Mouse (Mus musculus): Measurements from ENCODE around the gene Gm20388. TPM values are rescaled to one million over a fixed set of nuclear protein-coding genes. Genes with fewer than 3 reads are reported as not detected.

Gm20388 gene
- total RNA-seq, 2 experiments from 2014 or later = 10.3 to 10.6 TPM

DNA sequence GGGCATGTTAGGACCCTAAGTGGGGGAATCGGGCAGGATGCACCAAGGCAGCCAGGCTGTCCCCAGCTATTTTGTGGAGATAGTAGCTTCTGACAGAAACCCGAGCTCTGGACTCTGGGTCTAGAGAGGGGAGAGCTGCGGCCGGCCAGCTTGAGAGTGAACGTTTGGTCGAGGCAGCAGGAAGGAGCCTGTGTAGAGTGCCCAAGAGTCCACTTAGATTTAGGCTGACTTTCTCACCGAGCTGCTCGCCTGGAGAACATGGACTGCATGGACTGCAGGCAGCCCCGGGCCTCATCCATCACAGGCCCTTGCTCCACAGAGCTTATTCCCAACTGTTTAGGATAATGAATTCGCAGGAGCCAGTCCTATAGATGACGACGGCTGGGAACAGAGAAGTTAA is 639.8 kb downstream of the Gm20388 start:
- no peak for DNase-seq (ENCODE audit: low spot score in 2 of 2)
- intact Hi-C loops (cut with DNase I) = no loop called here

DNA sequence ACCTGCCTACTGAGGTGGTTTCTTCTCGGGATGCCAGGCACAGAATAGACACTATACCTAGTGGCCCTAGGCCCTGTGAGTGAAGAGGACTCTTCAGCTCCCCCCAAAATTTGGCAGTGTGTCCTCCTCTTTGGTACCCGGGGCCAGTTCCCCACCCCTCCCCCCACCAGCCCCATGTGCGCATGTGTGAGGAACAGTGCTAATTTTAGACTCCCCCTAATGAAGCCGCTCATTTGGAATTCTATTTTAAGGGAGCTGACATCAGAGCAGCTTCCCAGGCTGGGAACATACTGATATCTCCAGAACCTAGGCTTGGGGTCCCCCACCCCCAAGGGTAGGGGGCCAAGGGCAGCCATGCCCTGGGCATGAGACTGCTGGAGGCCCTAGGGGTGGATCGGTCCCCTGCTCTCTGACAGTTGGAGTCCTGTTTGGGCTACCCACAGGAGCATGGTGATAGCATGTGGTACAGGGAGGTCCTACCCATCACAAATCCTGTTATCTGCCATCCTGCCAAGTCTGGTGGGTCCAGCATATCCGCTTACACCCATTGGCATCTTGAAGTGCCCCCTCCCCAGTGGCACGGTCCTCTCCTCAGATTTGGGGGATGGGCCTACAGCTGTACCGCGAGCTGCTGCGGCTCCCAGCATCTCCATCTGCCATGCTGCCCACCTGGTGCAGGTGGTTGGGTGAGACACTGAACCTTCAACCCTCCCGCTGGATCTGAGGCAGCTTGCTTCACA is 640.5 kb downstream of the Gm20388 start:
- intact Hi-C loops (cut with DNase I) = no loop called here
- DNase-seq (ENCODE audit: low spot score in 2 of 2) = no peak

DNA sequence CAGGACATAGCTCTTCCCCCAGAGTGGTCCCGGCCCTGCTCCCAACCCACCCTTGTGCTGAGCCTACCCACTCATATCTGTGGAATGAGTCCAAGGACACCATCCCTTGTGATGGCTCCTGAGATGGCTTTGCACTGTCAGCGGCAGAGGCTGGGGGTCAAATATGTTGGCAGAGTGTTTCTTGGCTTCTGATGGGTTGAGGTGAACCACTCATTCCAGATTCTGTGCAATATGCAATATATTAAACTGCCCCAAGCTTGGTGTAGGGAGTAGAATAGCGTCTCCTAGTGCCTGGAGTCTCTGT is 641.0 kb downstream of the Gm20388 start:
- peak in 1 of 2 experiments; percentile 11 for DNase-seq (ENCODE audit: low spot score in 2 of 2)
- intact Hi-C loops (cut with DNase I) = no loop called here

DNA sequence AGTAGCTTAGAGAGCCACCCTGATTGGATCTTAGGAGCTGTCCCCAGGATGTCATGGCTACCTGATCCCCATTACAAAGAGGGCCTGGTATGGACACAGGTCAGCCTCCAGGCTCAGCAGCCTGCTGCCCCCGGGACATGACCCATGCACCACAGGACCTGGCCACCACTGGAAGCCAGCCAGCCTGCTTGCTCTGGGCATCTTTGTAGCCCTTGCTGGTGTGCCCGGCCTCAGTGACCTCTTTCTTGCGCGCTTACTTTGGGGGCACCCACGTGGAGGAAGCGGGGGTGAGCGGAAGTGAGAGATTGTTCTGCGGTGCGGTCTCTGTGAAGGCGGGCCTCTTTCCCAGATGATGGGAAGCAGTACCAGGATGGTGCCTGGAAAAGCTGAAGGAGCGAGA is 641.9 kb downstream of the Gm20388 start:
- intact Hi-C loops (cut with DNase I) = no loop called here
- peak in 1 of 2 experiments; percentile 17 for DNase-seq (ENCODE audit: low spot score in 2 of 2)

DNA sequence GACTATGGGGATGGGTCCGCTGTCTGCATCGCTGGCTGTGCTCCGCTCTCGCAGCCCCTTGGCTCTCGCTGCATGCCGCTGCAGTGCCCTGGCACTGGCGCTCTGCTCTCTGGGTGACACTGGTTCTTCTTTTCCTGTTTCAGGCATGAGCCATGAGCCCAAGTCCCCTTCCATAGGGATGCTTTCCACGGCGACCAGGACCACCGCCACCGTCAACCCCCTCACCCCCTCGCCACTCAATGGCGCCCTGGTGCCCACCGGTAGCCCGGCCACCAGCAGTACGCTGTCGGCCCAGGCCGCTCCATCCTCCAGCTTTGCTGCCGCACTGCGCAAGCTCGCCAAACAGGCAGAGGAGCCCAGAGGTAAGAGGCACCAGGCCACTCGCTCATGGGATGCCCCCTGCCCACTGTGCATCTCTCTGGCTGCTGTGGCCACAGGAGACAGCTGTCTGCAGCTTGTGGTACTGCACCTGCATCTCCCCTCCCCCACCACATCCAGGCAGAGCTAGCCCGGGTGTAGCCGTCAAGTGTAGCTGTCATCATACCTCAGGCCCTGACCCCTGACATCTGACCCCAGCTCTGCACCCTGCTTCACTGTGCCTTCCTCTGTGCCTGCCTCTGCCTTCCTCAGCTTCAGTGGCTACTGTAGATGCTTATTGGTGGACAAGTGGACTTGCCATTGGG is 642.9 kb downstream of the Gm20388 start:
- DNase-seq (ENCODE audit: low spot score in 2 of 2) = no peak
- intact Hi-C loops (cut with DNase I) = no loop called here

DNA sequence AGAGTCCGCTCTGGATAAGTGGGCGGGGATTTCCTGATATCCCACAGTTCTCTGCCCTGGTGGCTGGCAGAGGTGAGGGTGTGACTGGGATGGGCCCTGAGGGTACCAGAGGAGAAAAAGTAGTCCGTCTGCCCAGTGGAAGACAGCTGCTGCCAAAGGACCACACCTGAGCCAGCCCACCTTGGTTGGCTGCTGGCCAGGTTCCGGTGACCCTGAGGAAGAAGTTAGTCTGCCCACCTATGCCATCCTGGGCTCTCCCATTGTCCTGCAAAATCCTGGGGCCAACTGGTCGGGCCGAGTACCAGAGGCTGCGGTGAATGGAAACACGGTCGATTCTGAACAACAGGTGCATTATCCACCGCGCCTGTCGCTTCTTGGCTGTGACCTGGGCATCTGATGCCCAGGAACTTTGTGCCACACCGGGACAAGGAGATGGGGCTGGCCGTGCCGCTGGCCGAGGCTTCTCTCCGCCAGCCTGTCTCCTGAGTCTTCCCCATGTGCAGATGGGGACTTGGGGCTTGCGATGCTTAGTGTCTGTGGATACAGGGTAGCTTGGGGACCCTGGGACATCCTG is 643.9 kb downstream of the Gm20388 start:
- intact Hi-C loops (cut with DNase I) = no loop called here
- DNase-seq (ENCODE audit: low spot score in 2 of 2) = no peak

DNA sequence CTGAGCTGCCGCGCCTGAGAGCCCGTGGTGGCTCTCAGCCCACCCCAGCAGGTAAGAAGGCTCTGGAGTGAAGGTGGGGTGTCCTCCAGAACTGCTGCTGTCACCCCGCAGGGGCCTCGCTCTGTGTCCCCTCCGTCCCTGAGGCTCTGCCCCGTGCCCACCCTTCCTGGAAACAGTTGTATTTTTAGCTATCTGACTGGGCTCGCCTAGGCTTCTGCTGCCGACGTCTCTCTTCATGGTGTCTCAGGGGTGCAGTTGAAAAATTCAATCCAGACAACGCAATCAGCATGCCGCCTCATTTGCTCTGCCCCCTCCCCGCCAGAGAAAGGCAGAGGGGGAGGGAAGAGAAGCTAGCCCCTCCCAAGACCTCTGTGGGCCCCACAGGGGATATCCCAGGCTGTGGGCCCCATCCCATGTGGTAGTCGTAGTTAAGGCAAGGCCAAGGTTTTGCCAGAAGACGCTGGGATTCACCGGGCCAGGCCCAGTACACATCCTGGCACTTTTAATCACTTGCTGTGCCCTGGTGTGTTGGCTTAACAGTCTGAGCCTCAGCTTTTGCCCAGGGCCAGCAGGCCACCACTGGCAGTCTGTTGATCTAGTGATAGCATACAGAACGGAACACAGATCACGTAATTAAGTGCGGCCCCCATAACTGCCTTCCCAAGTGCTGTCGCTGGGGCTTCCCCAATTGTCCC is 645.7 kb downstream of the Gm20388 start:
- intact Hi-C loops (cut with DNase I) = no loop called here
- DNase-seq (ENCODE audit: low spot score in 2 of 2) = no peak

DNA sequence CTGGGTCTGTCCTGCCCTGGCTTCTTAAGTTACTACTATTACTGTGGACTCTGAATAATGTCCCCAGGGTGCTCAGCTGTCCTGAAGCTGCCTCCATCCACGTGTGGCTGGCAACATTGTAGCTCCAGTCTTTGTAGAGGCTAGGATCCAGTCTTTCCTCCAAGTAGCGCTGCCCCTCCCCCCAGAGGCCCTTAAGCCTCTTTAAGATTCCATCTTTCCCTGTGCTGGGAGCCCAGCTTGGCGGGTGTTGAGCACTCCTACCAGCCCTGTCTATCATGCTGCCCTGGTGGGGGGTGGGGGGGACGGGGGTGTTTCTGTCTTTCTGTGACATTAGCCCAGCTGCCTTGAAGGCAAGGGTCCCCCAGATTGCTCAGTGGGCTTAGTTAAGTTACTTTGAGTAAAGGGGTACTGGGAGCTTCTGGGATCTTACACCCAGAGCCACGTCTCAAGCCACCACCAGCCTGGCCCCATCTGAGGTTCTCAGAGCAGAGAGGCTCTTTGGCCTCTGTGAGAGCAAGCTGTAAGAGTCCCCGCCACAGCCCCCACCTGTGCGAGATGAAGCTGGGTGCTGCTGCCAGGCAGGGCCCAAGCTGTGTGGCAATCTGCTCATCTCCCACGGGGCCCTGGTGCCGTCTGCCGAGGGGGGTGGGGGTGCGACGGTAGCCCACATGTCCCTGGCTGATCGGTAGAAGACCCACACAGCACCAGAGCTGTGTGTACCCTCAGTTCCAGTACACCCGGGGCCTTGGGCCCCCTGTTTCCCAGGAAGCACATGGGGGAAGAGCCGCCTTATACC is 646.7 kb downstream of the Gm20388 start:
- intact Hi-C loops (cut with DNase I) = no loop called here
- peak; percentile 83 to 84 for DNase-seq (ENCODE audit: low spot score in 2 of 2)

DNA sequence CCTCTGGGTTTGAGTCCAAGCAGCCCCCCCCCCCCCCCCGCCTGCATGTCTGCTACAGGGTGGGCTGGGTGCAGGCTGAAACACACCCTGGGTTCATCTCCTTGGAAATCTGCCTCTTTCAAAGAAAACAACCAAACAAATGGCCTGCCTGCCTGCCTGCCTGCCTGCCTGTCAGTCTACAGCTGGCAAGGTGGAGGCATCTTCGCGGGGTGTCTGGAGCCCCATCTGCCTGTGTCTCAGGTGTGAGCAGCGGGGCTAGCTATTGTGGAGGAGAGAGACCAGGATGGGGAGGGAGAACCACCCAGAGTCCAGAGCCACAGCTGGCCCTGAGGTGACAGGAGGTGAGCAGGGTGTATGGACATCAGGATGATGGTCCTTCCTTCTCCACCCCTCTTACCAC is 647.5 kb downstream of the Gm20388 start:
- intact Hi-C loops (cut with DNase I) = no loop called here
- DNase-seq (ENCODE audit: low spot score in 2 of 2) = no peak

DNA sequence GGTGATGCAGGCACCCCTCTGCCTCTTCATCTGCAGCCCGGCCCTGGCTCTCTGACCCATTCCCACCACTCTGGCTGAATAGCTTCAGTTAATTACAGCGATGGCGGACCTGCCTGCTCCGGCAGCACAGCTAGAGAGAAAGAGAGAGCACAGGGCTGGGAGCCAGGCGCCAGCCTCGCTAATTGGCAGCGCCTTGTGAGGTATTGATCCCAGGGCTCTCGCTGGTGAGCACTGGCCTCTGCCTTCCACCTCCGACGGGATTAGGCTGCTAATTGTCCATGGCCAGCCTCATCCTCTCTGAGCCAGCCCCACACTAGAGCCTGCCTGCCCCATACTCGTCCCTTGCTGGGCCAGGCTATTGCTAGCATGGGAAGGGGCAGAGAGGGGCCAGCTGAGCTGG is 649.0 kb downstream of the Gm20388 start:
- intact Hi-C loops (cut with DNase I) = loop anchor here (5.0 kb wide), 1 partner anchor 38 kb away; no protein-coding TSS in a partner anchor
- DNase-seq (ENCODE audit: low spot score in 2 of 2) = no peak

DNA sequence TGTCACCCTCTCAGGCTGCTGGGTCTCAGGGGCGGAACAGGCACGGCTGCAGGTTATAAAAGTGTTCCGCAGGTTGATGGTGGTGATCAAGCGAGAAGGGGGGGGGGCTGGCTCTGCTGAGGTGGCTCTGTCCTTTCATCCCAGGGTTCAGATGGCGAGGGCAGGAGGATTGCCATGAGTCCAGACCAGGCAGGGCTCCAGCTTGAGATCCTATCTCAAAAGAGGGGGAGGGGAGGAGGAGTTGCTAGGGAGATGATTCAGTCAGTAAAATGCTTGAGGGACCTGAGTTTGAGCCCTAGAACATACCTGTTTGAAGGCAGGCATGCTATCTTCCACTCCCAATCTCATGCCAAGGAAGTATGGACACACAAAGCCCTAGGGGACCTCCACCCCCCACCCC is 649.9 kb downstream of the Gm20388 start:
- intact Hi-C loops (cut with DNase I) = loop anchor here (5.0 kb wide), 1 partner anchor 37 kb away; no protein-coding TSS in a partner anchor
- no peak for DNase-seq (ENCODE audit: low spot score in 2 of 2)

DNA sequence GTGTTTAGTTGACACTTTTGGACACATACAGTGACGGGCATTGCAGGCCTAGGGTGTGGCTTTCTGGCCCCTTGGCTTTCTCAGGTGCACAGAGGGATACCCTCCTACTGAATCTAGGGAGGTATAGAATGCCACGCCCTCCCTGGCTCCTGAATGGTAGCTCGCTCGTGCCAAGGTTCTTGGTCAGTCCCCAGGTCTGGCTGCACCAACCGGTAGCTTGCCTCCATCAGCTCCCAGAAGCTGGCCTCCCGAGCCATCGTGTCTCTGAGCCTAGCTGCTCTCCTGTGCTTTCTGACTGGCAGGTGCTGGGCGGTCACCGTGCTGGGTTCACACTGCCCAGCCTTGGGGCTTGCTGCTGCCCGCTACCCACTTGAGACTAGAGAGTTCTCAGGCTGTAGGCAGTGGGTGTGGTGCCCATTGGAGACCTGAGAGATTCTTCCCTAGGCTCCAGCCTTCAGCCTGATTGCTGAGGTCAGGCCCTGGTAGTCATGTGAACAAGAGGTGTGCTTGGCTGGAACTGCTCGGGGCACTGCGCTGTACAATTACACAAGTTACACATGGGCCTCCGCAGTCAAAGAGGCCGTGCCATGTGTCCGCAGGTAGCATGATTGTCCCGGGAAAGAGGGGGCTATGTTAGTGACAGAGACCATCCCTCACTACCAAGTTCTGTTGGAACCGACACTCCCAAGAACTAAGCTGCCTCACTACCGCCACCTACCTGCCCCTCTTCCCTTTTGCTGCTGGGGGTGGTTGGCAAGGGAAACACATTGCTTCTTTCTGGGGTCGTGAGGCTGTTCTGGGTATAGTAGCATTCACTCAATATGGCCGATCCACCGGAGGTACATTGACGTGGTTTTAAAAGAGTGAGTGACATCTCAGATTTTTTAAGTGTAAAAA is 651.1 kb downstream of the Gm20388 start:
- DNase-seq (ENCODE audit: low spot score in 2 of 2) = no peak

DNA sequence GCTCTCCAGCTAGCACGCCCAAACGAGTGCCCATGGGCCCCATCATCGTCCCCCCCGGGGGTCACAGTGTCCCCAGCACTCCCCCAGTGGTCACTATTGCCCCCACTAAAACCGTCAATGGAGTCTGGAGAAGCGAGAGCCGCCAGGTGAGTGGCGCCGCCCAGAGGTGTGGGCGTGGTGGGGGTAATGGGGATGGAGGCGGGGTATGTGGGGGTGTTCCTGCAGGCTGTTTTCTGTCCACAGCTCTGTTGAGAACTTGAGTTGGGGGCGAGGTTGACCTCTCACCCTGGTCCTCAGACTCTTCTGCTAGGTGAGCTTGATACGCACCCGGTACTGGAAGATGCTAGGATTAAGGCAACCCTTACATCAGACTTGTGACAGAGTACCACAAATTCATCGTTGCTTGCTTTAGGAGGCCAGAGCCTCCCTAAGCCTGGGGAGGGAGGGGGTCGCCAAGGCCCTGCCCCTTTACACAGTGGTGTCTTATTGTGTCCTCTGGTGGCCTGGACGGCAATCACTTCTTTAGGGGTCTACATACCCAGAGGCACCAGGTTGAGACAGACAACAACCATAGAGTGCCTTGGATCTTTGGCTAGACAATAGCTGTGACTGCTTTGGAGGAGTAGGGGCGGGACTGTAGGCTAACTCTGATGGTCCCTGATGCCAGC is 652.2 kb downstream of the Gm20388 start:
- no peak for DNase-seq (ENCODE audit: low spot score in 2 of 2)
- intact Hi-C loops (cut with DNase I) = loop anchor here (5.0 kb wide), 1 partner anchor 34 kb away; no protein-coding TSS in a partner anchor

More for the DNA sequence above, 651.1 kb downstream of the Gm20388 start:
- intact Hi-C loops (cut with DNase I) = loop anchor here (5.0 kb wide), 1 partner anchor 36 kb away; no protein-coding TSS in a partner anchor

DNA sequence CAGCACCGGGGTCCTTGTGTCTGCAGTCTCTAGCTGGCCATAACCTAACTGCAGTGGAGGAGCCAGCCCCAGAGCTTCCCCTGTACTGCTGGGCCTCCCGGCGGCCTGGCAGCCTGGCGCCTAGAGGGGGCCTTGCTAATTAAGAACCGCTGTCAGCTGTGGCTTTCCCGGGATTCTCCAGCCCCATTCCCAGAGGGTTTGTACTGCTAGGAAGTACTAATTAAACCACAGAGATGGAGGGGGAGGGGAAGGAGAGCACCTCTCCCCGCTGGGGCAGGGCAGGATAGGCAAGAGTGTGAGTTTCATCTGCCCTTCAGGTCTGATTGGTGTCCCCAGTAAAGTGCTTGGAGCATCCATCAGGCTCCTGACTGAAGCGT is 652.7 kb downstream of the Gm20388 start:
- intact Hi-C loops (cut with DNase I) = loop anchor here (5.0 kb wide), 1 partner anchor 34 kb away; no protein-coding TSS in a partner anchor
- DNase-seq (ENCODE audit: low spot score in 2 of 2) = no peak

DNA sequence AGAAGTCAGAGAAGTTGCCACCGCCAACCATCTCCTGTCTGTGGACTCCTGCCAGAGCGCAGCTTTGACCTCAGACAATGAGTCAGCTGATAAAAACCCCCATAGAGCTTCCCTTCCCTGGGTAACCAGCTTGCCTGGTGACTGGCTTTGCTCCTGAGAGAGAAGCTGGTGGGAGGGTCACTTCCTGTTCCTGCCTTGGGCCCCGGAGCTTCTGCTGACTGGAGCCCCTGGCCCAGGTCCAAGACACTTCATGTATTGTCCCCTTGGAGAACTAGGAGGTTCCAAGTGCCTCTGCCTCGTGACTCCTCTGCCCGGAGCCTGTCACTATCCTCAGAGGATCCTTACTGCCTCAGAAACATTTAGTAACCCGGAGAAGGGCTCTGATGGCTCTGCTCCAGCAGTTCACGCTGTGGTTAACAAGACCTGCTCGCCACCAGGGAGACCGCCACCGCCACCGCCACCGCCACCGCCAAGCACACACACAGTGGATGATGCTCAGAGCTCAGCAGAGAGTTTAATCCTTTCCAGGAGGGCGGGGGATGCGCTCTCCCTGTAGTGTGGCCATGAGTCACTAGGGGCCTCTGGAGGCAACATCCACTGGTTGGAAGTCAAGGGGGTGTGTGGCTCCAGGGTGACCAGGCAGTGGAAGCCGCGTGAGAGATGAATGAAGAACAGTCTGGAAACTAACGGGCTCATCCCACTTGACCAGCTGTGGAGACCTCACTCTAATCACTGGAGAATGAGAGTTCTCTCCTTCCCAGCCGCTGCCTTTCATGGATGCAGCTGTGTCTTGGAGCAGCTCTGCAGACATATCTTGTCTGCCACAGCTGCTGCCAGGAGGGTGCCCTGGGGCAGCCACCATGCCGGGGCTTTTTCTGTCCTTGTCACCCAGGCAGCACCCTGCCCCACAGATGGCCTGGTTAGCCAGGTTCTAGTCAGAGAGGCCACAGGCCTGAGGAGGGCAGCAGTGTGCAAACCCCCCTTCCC is 653.5 kb downstream of the Gm20388 start:
- intact Hi-C loops (cut with DNase I) = loop anchor here (5.0 kb wide), 1 partner anchor 33 kb away; no protein-coding TSS in a partner anchor

DNA sequence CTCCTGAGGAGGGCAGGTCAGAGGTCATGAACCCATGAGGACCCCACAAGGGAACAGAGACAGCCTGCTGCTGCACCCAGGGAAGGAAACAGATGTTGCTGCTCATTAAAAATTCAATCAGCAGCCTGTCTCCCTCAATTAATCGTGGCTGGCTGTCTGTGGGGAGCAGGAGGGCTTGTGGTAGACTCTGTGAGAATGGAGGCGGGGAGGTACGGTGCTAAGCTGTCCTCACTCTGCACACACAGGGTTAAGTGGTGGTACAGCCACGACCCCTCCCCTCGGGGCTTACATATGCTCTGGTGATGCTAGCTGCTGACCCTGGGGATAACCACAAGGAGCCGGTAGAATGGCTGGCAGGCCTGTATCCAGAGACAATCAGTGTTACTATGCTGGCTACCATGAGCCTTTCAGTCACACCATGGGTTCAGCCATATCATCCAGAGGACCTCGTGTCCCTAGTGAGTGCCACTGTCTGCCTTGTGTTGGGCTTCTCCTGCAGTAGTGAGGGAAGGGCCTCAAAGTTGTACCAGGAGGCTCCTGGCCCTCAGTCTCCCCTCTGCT is 654.6 kb downstream of the Gm20388 start:
- intact Hi-C loops (cut with DNase I) = no loop called here
- DNase-seq (ENCODE audit: low spot score in 2 of 2) = no peak

More for the DNA sequence above, 653.5 kb downstream of the Gm20388 start:
- peak in 1 of 2 experiments; percentile 62 for DNase-seq (ENCODE audit: low spot score in 2 of 2)
